Mouse (Mus musculus): ENCODE measurements around the gene Tex26.

Gene Tex26

GRCm38 (mm10) chr5:149490275-149490674 lies 50.8 kb downstream of the Tex26 start:
- DNase-seq = no peak

DNA sequence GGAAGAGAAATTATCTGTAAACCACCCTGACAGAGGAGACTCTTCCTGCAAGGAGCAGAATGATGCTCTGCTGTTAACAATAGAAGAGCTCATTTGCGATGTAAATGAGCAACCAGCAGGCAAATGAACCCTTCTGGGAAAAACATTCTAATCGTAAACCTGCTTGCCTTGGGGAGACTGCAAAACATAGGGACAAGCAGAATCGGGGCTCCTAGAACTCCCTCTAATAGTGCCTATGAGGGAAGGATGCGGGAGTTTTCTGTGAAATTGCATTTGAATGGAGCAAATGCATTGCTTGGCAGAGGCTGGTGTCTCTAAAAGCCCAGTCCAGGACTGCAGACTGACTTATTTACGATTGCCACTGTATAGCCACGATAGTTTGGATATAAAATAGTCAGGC lies 56.2 kb downstream of the Tex26 start:
- no peak for DNase-seq

- no peak for DNase-seq
Measured at GRCm38 (mm10) chr5:149496401-149497066, 57.1 kb downstream of the Tex26 start.

DNA sequence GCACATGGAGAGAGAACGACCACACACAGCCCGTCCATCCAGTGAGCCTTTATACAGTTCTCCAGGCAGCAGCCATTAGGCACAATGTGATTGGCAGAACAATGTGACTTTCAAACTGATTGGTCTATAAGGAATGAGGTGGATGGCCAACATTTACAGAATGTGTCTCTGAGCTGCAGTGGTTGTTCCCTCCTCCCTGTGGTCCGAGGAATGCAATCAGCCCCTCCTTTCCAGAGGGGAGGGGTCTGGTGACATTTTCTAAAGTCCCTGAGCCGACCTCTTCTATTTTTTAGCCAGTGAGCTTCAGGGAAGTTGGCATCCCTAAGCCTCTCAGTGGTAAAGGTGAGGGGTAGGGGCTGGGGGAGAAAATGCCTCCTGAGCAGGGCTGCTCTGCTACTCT lies 60.5 kb downstream of the Tex26 start:
- DNase-seq = no peak

DNA sequence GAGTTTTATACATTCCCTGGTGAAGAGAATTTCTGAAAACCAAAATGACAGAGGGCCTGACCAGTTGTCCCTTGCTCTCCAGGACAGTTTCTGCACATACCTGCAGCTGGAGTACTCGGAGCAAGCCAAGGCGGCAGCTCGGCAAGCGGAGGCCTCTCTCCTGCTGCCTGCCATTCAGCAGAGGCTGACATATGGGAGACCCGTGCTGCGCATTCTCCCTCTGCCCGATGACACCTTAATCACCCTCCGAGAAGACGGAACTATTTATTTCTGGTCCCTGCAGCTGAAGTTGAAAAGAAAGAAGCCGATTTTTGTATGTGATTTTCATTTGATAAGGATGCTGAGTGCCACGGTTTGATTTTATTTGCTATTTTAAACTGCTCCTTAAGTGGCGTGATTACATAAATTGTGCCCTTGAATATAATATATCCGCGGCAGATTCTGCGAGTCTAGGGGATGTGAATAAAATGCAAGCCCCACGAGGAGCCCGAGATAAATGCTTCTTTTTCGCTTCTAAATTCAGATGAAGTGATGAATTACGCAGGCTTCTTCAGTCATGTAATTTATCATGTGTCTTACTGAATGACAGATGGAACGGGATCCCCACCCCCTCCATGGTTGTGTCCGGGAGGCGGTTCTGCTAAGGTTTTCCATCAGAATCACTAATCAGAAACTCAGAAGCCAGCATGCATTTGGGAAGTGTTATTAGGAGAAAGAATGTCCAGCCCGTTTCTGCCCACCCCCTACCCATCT lies 64.1 kb downstream of the Tex26 start:
- DNase-seq = no peak

- DNase-seq = no peak
Measured at GRCm38 (mm10) chr5:149504985-149505384, 65.5 kb downstream of the Tex26 start.

- no peak for DNase-seq
Measured at GRCm38 (mm10) chr5:149506033-149506432, 66.6 kb downstream of the Tex26 start.

DNA sequence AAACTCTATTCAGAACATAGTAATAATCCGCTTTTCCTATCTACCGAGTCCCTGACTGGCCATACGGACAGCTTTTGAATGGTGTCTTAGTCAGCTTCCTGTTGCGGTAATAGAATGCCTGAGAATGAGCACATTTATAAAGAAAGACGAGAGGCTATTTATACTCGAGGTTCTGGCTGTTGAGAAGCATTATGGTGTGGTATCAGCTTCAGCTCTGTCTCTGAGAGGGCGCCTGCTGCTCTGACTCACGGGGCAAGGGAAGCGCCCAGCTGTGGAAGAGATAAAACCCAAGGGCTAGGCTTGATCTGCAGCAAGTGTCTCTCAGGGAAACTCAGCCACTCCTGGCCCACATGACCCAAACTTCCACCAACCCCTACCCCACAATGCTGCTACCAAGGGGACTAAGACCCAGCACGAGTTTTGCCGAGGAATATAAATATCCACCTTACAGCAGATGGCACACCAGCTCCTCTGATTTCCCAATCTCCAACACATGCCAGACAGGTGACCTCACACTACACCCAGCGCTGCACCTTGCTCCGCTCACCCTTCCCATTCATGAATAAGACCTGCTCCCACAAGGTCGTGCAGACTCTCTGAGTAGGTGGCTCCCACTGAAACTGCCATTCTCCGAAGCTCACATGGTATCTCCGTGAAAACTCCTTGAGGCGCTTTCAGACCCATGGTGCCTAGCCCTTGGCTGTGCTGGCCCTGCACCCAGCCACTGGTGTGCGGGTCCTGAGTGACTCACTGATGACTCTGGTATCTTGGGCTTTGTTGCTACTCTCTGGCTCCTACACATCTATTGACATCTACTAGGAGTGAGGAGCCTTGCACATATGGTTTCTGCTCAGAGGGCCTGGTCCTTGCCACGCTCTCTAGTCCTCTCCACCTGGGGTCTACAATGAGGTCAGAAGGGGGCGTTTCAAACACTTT lies 68.9 kb downstream of the Tex26 start:
- no peak for DNase-seq

- no peak for DNase-seq
Measured at GRCm38 (mm10) chr5:149510323-149510722, 70.9 kb downstream of the Tex26 start.

DNA sequence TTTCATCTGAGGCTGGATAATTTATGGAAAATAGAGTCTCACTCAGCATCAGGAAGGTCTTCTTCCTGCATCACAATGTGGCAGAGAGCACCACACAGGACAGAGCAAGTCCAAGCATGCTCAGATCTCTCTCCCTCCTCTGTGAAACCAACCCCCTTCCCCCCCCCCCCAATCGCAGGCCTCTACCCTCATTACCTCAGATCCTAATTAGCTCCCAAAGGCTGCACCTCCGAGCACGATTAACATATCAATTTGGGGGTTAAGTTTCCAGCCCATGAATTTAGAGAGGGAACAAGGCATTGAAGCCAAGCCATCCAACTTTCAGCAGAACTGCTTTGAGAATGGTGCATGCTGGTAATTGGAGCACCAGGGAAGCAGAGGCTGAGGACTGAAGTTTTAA lies 73.2 kb downstream of the Tex26 start:
- no peak for DNase-seq

- DNase-seq = no peak
Measured at GRCm38 (mm10) chr5:149513438-149514086, 74.1 kb downstream of the Tex26 start.

- DNase-seq = peak; percentile 67
Measured at GRCm38 (mm10) chr5:149514087-149514671, 74.7 kb downstream of the Tex26 start.

DNA sequence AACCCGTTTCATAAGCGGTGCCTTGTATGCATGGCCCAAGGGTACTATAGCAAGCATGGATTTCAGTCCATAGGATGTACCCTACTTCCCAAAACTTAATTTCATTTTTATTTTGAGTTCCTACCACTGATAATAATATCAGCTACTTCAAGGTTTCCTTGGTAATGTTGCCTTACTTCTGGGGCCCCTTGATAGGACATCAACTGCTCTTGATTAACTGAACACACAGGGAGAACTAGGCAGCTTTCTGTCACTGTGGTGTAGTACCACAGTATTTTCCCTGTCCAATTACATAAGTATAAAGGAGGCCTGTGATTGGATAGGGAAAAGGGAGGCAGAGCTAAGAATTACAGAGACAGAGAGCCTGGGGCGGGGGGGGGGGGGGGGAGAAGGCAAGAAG lies 75.4 kb downstream of the Tex26 start:
- DNase-seq = no peak

GRCm38 (mm10) chr5:149517116-149517515 lies 77.7 kb downstream of the Tex26 start:
- no peak for DNase-seq

Measured in kidney, postnatal 14 days (tissue).